Mouse (Mus musculus) E14TG2a.4 (cell line): ENCODE measurements around the gene Cbl.
A peak's percentile ranks its signal among the peaks of the same experiment; 100 is the strongest.

Experiments
- H3K27me3 ChIP-seq: 2 replicates; pipeline ENCODE4 v1.6.1; 2014; ENCODE audit warnings: low read length, control low read depth; ENCODE audit not compliant: insufficient read depth
- H3K36me3 ChIP-seq: 2 replicates; pipeline ENCODE4 v1.6.1; 2014; ENCODE audit warnings: low read length, control low read depth; ENCODE audit not compliant: insufficient read depth
- H3K4me1 ChIP-seq: replicated peaks from 2 replicates; pipeline ENCODE4 v1.6.1; 2014; ENCODE audit warnings: low read depth, low read length, control low read depth
- H3K4me3 ChIP-seq: replicated peaks from 2 replicates; pipeline ENCODE4 v1.5.1; 2014; ENCODE audit warnings: mild to moderate bottlenecking, low read length
- H3K9me3 ChIP-seq: 2 replicates; pipeline ENCODE4 v1.6.1; 2014; ENCODE audit warnings: low read length, control low read depth
- CTCF ChIP-seq: conservative IDR thresholded peaks from 2 replicates; pipeline ENCODE4 v1.5.1; 2014; ENCODE audit warnings: low read length
- NANOG ChIP-seq: IDR thresholded peaks from 2 replicates; pipeline ENCODE4 v1.6.1; 2014; ENCODE audit warnings: borderline replicate concordance, low read length, mixed read lengths
- POU5F1 ChIP-seq: IDR thresholded peaks from 2 replicates; pipeline ENCODE4 v1.6.1; 2014; ENCODE audit warnings: low read length, borderline replicate concordance

Gene Cbl

DNA sequence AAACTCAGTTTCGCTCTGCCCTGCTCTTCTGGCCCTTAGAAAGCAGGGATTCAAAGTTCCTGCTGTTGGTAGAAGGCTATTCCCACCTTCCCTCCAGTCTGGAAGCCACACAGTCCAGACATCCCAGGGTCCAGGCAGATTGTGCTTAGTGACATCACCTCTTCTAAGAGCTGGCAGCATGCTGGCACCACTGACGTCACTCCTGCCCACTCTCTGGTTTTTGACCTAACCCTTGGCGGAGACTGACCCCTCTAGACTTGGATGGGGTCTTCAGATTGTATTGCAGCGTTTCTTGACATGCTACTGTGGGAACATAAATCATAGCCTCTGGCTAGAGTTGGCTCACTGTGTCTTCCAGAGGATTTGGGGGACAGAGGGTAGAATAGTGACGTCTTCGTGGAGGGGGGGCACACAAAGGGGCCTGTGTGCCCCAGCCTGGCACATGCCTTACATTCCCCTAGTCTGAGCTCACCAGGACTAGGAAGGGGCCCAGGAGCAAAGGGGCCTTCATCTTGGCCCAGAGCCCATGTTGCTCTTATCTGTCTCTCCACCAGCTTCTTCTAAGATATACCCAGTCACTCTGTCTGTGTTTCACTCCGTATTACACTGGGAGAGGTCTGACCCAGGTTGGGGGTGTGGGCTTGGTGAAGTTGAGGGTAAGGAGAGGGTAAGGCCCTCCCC lies 98.0 kb downstream of the Cbl start:
- H3K4me1 ChIP-seq, result peaks cover 80% of the 10 kb centered on the region
- TF ChIP-seq NANOG (no peak), CTCF (no peak), POU5F1 (no peak)

DNA sequence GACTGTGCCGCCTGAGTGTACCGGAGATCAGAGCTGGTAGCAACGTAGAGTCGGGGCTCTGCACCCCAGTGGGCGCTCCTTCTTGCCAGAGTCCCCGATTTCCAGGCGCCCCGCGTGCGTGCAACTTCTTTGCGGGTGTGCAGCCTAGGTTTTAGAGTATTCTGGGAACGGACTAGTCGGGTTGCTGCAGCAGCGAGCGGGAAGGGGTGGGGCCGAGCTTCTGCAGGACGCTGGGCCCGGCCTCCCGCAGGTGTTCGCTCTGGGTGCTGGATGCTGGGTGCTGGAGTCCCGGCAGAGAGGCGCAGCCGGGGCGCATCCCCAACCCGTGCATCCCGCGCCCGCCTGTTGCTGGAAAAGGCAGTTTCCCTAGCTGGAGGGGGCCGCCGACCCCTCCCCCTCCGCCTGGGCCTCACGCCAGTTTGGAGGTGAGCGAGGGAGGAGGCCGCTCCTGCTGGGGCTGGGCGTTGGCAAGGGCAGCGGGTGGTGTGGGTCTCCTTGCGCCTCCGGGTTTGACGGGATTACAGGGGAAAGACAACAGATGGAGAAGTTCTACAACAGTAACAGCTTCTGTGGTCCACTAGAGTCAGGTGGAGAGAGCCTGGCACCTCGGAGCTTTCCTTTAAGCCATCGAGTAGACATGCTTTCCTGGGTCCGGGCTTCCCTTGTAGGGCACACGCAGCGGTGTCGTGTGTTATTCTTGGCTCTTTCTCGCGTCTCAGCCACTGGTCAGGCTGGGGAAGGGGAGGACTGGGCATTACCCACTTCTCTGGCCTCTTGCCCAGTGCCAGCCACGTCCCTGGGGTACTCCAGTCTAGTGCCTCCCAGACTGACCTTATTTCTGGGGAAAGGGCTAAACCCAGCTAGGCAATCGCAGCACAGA lies 98.8 kb downstream of the Cbl start:
- H3K4me3 ChIP-seq, result peak overlapping the region; percentile 86
- peaks cover 56% of the 10 kb centered on the region for H3K27me3 ChIP-seq
- peaks cover 80% of the 10 kb centered on the region for H3K4me1 ChIP-seq
- peaks cover 39% of the 10 kb centered on the region for H3K36me3 ChIP-seq
- no peak for TF ChIP-seq POU5F1
- no peak for TF ChIP-seq NANOG
- TF ChIP-seq CTCF, result no peak
- H3K9me3 ChIP-seq, result no peaks in the 10 kb centered on the region

More for the DNA sequence above, 98.0 kb downstream of the Cbl start:
- Histone ChIP-seq H3K9me3 (no peaks in the 10 kb centered on the region), H3K4me3 (peak overlapping the region; percentile 86), H3K27me3 (peaks cover 56% of the 10 kb centered on the region), H3K36me3 (peaks cover 47% of the 10 kb centered on the region)

DNA sequence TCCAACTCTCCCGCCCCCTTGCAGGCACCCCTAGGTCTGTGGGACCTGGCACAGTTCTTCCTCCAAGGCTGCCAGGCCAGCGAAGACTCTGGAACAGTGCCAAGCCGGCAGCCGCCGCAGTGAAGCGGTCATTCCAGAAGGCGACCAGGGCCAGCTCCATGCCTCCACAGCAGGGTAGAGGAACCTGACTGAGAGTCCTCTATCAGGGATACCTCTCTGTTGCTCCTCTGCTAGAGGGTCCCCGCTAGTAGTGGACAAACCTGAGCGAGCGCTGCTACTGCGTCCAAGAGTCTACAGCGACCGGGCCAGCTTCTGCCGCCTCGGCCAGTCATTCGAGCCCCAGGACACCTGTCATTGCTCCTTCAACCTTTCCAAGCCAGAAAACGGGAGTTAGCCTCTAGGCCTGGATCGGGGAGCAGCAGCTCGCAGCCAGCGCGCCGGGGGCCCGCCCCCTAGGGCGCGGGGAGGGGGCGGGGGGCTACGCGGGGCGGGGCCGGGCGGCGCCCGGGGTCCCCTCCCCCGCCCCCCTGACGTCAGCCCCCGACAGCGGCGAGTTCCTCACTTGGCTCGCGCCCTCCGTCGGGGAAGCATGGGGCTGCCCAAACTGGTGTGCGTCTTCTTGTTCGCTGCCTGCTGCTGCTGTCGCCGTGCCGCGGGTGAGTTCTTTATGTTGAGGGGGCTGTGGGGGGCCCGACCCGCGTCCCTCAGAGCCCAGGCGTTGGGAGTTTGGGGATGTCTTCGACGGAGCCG lies 99.6 kb downstream of the Cbl start, which contains the start of gene Mcam:
Mcam (plus strand) TSS at position 369 of the 750 bp plus-strand sequence.
- Histone ChIP-seq H3K4me3 (peak within 1 kb of the TSS; percentile 86), H3K4me1 (peaks cover 80% of the 10 kb centered on the region), H3K36me3 (peaks cover 31% of the 10 kb centered on the region), H3K9me3 (no peaks in the 10 kb centered on the region), H3K27me3 (peaks cover 56% of the 10 kb centered on the region)
- TF ChIP-seq POU5F1 (no peak), CTCF (no peak), NANOG (no peak)

DNA sequence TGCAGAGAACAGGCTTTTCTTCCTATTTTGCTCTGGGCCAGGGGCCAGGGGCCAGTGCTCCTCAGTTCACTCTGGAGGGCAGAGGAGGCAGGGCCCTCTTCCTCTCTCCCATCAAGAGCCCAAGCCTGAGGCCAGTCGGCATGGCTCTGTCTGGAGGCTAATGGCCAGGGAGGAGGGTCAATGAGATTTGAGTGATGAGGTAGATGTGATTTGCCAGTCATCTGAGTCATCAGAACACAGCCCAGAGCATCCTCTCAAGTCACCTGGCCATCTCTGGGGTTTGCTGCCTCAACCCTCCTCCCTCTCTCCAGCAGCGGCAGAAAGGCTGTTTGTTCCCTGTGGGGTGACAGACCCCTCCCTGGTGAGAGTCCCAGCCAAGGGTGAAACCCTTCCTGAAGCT lies 100.6 kb downstream of the Cbl start:
- Histone ChIP-seq H3K36me3 (peaks cover 21% of the 10 kb centered on the region), H3K4me1 (peaks cover 80% of the 10 kb centered on the region), H3K4me3 (no peak overlapping the region; the same call in none of the 2 replicates), H3K27me3 (peaks cover 56% of the 10 kb centered on the region), H3K9me3 (no peaks in the 10 kb centered on the region)
- TF ChIP-seq NANOG (no peak), POU5F1 (no peak), CTCF (no peak)

DNA sequence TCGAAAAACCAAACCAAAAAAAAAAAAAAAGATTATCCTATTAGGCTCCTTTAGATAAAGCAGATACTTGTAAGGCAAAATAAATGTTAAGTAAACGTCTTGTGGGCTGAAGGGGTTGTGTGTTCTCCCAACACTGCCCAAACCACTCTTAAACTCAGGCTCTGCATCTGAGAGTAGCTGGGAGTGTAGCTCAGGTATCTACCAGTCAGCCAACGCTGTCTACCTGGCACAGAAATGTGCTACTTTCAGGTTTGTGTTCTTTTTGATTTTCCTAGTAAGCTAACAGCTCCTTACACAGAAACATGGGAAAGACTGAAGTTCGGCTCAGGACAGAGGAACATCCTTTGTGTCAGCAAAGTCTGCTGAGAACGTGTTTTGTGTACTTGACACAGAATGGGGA lies 101.6 kb downstream of the Cbl start:
- H3K9me3 ChIP-seq, result no peaks in the 10 kb centered on the region
- H3K36me3 ChIP-seq, result peaks cover 11% of the 10 kb centered on the region

DNA sequence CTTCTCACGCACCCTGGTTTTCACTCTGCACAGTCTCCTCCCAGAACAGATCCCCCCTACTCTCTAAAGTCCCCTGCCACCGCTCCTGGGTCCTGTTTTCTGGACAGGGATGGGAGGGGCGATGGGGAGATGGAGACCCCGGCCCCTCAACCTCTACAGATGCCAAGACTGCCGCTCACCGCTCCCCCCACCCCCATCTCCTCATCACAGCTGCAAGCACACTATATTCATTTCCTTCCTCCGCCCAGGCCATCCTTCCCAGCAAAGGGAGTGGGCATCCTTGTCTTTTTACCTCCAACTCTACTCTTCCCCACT lies 102.6 kb downstream of the Cbl start:
- TF ChIP-seq CTCF (no peak), NANOG (no peak), POU5F1 (no peak)
- Histone ChIP-seq H3K27me3 (peaks cover 49% of the 10 kb centered on the region), H3K9me3 (no peaks in the 10 kb centered on the region), H3K36me3 (peaks cover 2% of the 10 kb centered on the region; the same call in 1 of the 2 replicates), H3K4me3 (peak overlapping the region; percentile 74), H3K4me1 (peaks cover 85% of the 10 kb centered on the region)

More for the DNA sequence above, 101.6 kb downstream of the Cbl start:
- no peak for TF ChIP-seq CTCF
- no peak overlapping the region for H3K4me3 ChIP-seq
- H3K27me3 ChIP-seq, result peaks cover 56% of the 10 kb centered on the region
- peaks cover 82% of the 10 kb centered on the region for H3K4me1 ChIP-seq

DNA sequence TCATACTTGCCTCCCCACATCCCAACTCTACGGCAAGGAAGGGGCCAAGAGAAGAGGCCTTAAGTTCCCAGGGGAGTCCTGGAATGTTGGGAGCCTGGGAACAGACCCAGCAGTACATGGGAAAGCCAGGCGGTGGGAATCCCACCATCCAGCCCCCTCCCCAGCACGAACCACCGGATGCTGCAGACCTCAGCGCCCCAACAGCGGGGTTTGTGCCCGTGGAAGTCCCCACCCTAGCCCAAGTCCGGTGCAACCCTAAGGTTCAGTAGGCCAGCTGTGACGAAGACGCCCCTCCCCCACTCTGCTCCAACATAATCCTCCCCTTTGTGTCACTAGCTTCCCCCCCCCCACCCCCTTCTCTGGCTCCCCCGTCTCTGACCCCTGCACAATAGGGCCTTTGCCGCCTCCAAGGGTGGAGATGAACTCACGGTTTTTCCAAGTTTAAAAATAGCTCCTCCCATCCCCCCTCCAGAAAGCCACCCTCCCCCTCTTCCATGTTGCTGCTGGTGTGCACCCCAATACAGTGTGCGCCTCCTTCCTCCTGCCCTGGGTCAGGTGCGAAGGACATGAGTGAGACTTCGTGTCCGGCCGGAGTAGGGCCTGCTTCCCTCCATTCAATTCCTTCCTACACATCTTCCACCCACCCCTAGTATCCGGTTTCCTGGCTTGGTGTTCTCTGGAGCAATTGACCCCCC lies 103.1 kb downstream of the Cbl start:
- Histone ChIP-seq H3K4me3 (peak overlapping the region; percentile 74), H3K36me3 (no peaks in the 10 kb centered on the region), H3K27me3 (peaks cover 44% of the 10 kb centered on the region), H3K4me1 (peaks cover 83% of the 10 kb centered on the region), H3K9me3 (no peaks in the 10 kb centered on the region)
- no peak for TF ChIP-seq POU5F1
- no peak for TF ChIP-seq NANOG
- TF ChIP-seq CTCF, result no peak
